Mouse (Mus musculus): Measurements from ENCODE around the gene Il1rapl1.

- TF ChIP-seq POLR2A (IDR thresholded peaks at IDR 0.05; ENCODE audit: low read depth, low read length), result no peak
- no peak for TF ChIP-seq CTCF (IDR thresholded peaks at IDR 0.05; ENCODE audit: extremely low read depth, insufficient read depth, insufficient read length, insufficient replicate concordance)
These were observed 25.6 kb downstream of the Il1rapl1 start for GRCm38 (mm10) chrX:88089873-88090272.
